Mouse (Mus musculus) embryonic facial prominence, embryonic 13.5 days (tissue): ENCODE results near the gene Gm10762. TPM values are rescaled to one million over a fixed set of nuclear protein-coding genes. Genes with fewer than 3 reads are reported as not detected.
"Not testable (repeated sequence)": the region's sequence is repeated elsewhere in the genome, so short reads cannot be mapped to it uniquely, and the experiment has no call there.

Experiments
- ATAC-seq: fragments of 200-750 bp; cut with Nextera tagmentation; 2 replicates; pipeline ENCODE4 v1.8.0; 2017; ENCODE audit warnings: low read depth; ENCODE audit not compliant: insufficient number of reproducible peaks, insufficient read depth, low FRiP score, low TSS enrichment
- H3K27ac ChIP-seq: fragments of 300-500 bp; sonication (generic); 2 replicates; pipeline ENCODE4 v1.5.1; 2015; ENCODE audit warnings: moderate library complexity, mild to moderate bottlenecking, inconsistent platforms
- H3K27me3 ChIP-seq: fragments of 300-500 bp; sonication (generic); 2 replicates; pipeline ENCODE4 v1.6.1; 2015; ENCODE audit warnings: mild to moderate bottlenecking, inconsistent platforms
- H3K36me3 ChIP-seq: fragments of 300-500 bp; sonication (generic); 2 replicates; pipeline ENCODE4 v1.6.1; 2015; ENCODE audit warnings: mild to moderate bottlenecking, inconsistent platforms
- H3K4me1 ChIP-seq: fragments of 300-500 bp; sonication (generic); 2 replicates; pipeline ENCODE4 v1.6.1; 2015; ENCODE audit warnings: inconsistent platforms
- H3K4me2 ChIP-seq: fragments of 300-500 bp; sonication (generic); 2 replicates; pipeline ENCODE4 v1.6.1; 2015; ENCODE audit warnings: moderate library complexity, mild to moderate bottlenecking, inconsistent platforms
- H3K4me3 ChIP-seq: fragments of 300-500 bp; sonication (generic); 2 replicates; pipeline ENCODE4 v1.5.1; 2015; ENCODE audit warnings: mild to moderate bottlenecking, inconsistent platforms
- H3K9ac ChIP-seq: fragments of 300-500 bp; sonication (generic); 2 replicates; pipeline ENCODE4 v1.6.1; 2015; ENCODE audit warnings: mild to moderate bottlenecking, inconsistent platforms
- H3K9me3 ChIP-seq: fragments of 300-500 bp; sonication (generic); 2 replicates; pipeline ENCODE4 v1.6.1; 2016; ENCODE audit warnings: inconsistent platforms
- WGBS: fragments of 180-500 bp; shearing (Covaris S2); methylation state at CpG from one replicate; pipeline ENCODE4 v1.1.7; 2015; ENCODE audit warnings: mixed read lengths; 5-methylcytosine and 5-hydroxymethylcytosine counted together
- polyA plus RNA-seq: library from polyadenylated mRNA; unstranded; fragments of >200 nt; fragmentation: Nextera tagmentation; extraction: Ambion mirVana; gene quantifications from 2 replicates; pipeline ENCODE4 v1.2.1, GENCODE M21; 2015

Gm10762 gene
- 24.1 TPM in 2 replicates for polyA plus RNA-seq

DNA sequence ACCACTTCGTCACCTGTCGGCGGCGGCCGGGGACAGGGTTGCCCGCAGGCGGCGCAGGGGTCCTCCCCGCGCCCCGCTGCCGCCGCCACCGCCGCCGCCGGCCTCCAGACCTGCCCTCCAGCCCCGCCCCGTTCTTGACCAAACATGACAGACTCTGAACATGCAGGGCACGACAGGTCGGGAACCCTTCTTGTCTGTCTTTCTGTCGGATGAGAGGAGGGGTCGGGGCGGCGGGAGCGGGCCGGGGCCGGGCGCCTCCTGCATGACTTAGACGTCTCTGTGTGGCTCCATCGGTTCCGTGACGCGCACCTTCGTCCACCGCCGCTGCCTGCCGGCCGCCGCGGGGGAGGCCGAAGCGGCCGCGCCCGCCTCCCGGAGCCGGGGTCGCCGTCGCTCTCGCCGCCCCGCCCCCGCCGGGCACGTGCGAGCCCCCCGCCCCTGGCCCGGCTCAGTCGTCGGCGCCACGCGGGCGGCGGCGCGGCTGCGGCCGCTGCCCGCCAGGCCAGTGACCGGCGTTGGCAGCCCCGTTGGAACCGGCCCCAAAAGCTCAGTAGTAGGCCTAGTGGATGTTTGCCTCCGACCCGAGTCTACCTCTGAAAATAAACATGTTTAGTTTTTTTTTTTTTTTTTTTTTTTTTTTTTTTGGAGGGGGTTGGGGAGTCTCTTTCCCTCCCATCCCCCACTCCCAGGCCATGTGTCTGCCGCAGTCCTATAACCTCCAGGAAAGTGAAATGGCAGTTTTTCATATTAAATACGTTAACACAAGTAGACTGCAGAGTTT is at the start of gene Gm10762:
Gene Gm10762 (minus strand): TSS at position 65 of the 781 bp plus-strand sequence.
- H3K4me3 ChIP-seq, result peak within 1 kb of the TSS; percentile 86
- peaks cover 10% of the 10 kb centered on the region for H3K4me1 ChIP-seq
- H3K36me3 ChIP-seq, result no peaks in the 10 kb centered on the region
- H3K4me2 ChIP-seq, result peak within 1 kb of the TSS; percentile 63
- peak within 1 kb of the TSS; percentile 100 for H3K27ac ChIP-seq
- peak; percentile 73 for ATAC-seq
- H3K27me3 ChIP-seq, result no peaks in the 10 kb centered on the region
- WGBS, result under 1% methylated on average over 60 of the region's 80 CpGs
- H3K9ac ChIP-seq, result peak within 1 kb of the TSS; percentile 100
- H3K9me3 ChIP-seq, result no peaks in the 10 kb centered on the region

DNA sequence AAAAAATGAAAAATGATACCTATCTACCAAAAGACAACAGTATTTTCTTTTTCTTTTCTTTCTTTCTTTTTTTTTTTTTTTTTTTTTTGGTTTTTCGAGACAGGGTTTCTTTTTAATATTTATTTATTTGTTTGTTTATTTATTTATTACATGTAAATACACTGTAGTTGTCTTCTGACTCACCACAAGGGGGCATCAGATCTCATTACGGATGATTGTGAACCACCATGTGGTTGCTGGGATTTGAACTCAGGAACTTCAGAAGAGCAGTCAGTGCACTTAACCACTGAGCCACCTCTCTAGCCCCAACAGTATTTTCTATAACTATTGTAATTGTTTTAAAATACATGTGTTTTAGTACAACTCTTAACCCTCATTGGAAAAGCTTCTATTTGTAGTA is 41.3 kb upstream of the Gm10762 start:
- H3K27ac ChIP-seq, H3K9me3 ChIP-seq, H3K4me2 ChIP-seq, H3K4me3 ChIP-seq, H3K36me3 ChIP-seq, H3K4me1 ChIP-seq, H3K9ac ChIP-seq, H3K27me3 ChIP-seq, ATAC-seq: not testable (repeated sequence)
- 80% methylated on average over 2 of the region's 2 CpGs for WGBS

DNA sequence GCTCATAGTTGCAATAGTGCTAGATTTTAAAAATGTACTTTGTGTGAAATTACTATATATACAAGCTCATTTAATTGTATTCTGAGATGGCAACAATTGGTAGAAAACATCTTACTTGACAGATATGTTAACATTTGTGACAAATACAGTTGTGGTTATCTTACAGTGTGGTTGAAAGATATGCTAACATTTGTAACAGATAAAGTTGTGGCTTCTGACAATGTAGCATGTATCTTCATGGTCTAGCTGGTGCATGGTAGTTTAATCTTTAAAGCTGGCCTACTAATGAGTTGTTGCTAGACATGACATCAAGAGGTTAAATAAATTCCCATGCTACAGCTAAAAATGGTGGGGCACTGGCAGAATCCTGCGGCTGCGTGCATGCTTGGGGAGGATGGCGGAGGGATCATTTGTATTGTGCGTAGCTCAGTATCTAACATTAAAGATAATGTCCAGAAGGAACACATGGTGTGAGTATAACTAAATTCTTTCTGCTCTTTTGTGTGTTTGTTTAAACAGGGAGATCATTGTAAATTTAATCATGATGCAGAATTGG is 38.7 kb upstream of the Gm10762 start:
- no peaks in the 10 kb centered on the region for H3K36me3 ChIP-seq
- no peaks in the 10 kb centered on the region for H3K9me3 ChIP-seq
- WGBS, result 58% methylated on average over 4 of the region's 4 CpGs
- no peak overlapping the region for H3K4me2 ChIP-seq
- H3K4me1 ChIP-seq, result no peaks in the 10 kb centered on the region
- H3K9ac ChIP-seq, result no peak overlapping the region
- no peak overlapping the region for H3K4me3 ChIP-seq
- no peaks in the 10 kb centered on the region for H3K27me3 ChIP-seq
- no peak overlapping the region for H3K27ac ChIP-seq
- ATAC-seq, result no peak

- Histone ChIP-seq H3K4me1 (no peaks in the 10 kb centered on the region), H3K27me3 (no peaks in the 10 kb centered on the region), H3K9ac (no peak overlapping the region), H3K9me3 (no peaks in the 10 kb centered on the region), H3K27ac (no peak overlapping the region), H3K4me3 (no peak overlapping the region), H3K4me2 (no peak overlapping the region), H3K36me3 (no peaks in the 10 kb centered on the region)
- ATAC-seq, result no peak
These were observed 37.3 kb upstream of the Gm10762 start for GRCm38 (mm10) chr2:129004872-129005271.

GRCm38 (mm10) chr2:128984746-128985145 is 17.2 kb upstream of the Gm10762 start:
- Histone ChIP-seq H3K4me3 (no peak overlapping the region), H3K27ac (no peak overlapping the region), H3K4me2 (no peak overlapping the region), H3K36me3 (no peaks in the 10 kb centered on the region), H3K4me1 (no peaks in the 10 kb centered on the region), H3K27me3 (no peaks in the 10 kb centered on the region), H3K9ac (no peak overlapping the region), H3K9me3 (no peaks in the 10 kb centered on the region)
- no peak for ATAC-seq
- WGBS, result 85% methylated on average over 3 of the region's 3 CpGs

- Histone ChIP-seq H3K36me3 (no peaks in the 10 kb centered on the region), H3K4me2 (no peak overlapping the region), H3K27ac (no peak overlapping the region), H3K9me3 (no peaks in the 10 kb centered on the region), H3K27me3 (no peaks in the 10 kb centered on the region), H3K4me1 (no peaks in the 10 kb centered on the region), H3K4me3 (no peak overlapping the region), H3K9ac (no peak overlapping the region)
- ATAC-seq, result no peak
- WGBS, result 68% methylated on average over 4 of the region's 4 CpGs
These were observed 8.0 kb upstream of the Gm10762 start for GRCm38 (mm10) chr2:128975572-128975971.

DNA sequence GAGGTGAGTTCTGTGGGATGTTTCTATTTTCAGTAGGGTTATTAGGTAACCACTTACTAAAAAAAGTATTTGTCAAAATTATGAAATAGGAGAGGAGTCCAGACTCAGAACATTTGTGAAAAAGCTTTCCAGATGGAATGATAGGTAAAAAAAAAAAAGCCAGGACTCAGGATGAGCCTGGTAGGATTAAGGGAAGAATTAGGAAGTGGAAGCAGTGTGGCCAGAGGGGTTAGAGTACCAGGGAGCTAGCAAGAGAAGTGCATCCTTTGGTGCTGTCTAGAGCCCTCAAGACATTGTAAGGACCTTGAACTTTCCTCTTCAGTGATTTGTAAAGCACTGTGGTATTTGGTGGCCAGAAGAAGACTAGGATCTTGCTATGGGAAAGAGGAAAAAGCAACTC is 4.8 kb upstream of the Gm10762 start:
- H3K4me1 ChIP-seq, result 0 out of 2 replicates have a peak, but pooled peaks cover 3% of the 10 kb centered on the region
- H3K36me3 ChIP-seq, result no peaks in the 10 kb centered on the region
- no peak overlapping the region for H3K27ac ChIP-seq
- no peaks in the 10 kb centered on the region for H3K9me3 ChIP-seq
- no peak overlapping the region for H3K4me2 ChIP-seq
- H3K4me3 ChIP-seq, result no peak overlapping the region
- no peak for ATAC-seq
- H3K9ac ChIP-seq, result no peak overlapping the region
- H3K27me3 ChIP-seq, result no peaks in the 10 kb centered on the region

GRCm38 (mm10) chr2:128968475-128969083 is 1.1 kb upstream of the Gm10762 start:
- no peak for ATAC-seq
- H3K9me3 ChIP-seq, result no peaks in the 10 kb centered on the region
- H3K4me3 ChIP-seq, result peak overlapping the region; percentile 86
- peak overlapping the region; percentile 63 for H3K4me2 ChIP-seq
- no peaks in the 10 kb centered on the region for H3K27me3 ChIP-seq
- peak overlapping the region; percentile 100; the same call in 1 of the 2 replicates for H3K27ac ChIP-seq
- H3K36me3 ChIP-seq, result no peaks in the 10 kb centered on the region
- H3K9ac ChIP-seq, result peak overlapping the region; percentile 100
- peaks cover 10% of the 10 kb centered on the region for H3K4me1 ChIP-seq

GRCm38 (mm10) chr2:128966641-128967580 is 614 bp downstream of the Gm10762 start, which contains the start of gene Zc3h6:
Gene Zc3h6, plus strand, starts transcription at chr2:128967402.
- Histone ChIP-seq H3K4me1 (peaks cover 10% of the 10 kb centered on the region), H3K27ac (peak within 1 kb of the TSS; percentile 100), H3K4me2 (peak within 1 kb of the TSS; percentile 63), H3K4me3 (peak within 1 kb of the TSS; percentile 86), H3K36me3 (no peaks in the 10 kb centered on the region), H3K9me3 (no peaks in the 10 kb centered on the region), H3K9ac (peak within 1 kb of the TSS; percentile 100), H3K27me3 (no peaks in the 10 kb centered on the region)
- WGBS, result under 1% methylated on average over 65 of the region's 65 CpGs
- ATAC-seq, result peak; percentile 96

- no peaks in the 10 kb centered on the region for H3K9me3 ChIP-seq
- peaks cover 10% of the 10 kb centered on the region for H3K4me1 ChIP-seq
- H3K27ac ChIP-seq, result peak overlapping the region; percentile 100
- 13% methylated on average over 6 of the region's 6 CpGs for WGBS
- H3K27me3 ChIP-seq, result no peaks in the 10 kb centered on the region
- H3K4me3 ChIP-seq, result peak overlapping the region; percentile 86
- H3K36me3 ChIP-seq, result no peaks in the 10 kb centered on the region
- H3K9ac ChIP-seq, result no peak overlapping the region
- ATAC-seq, result no peak
- H3K4me2 ChIP-seq, result peak overlapping the region; percentile 63
These were observed 1.3 kb downstream of the Gm10762 start for GRCm38 (mm10) chr2:128966236-128966635.

- H3K9ac ChIP-seq, result peak overlapping the region; percentile 51; the same call in 1 of the 2 replicates
- H3K9me3 ChIP-seq, result no peaks in the 10 kb centered on the region
These were observed 1.9 kb downstream of the Gm10762 start for GRCm38 (mm10) chr2:128965505-128966105.

More at GRCm38 (mm10) chr2:128965505-128966105, 1.9 kb downstream of the Gm10762 start:
- 38% methylated on average over 5 of the region's 5 CpGs for WGBS
- H3K4me2 ChIP-seq, result peak overlapping the region; percentile 63
- no peaks in the 10 kb centered on the region for H3K36me3 ChIP-seq
- H3K27ac ChIP-seq, result peak overlapping the region; percentile 100
- no peak overlapping the region for H3K4me3 ChIP-seq
- H3K27me3 ChIP-seq, result no peaks in the 10 kb centered on the region
- no peak for ATAC-seq
- H3K4me1 ChIP-seq, result peaks cover 10% of the 10 kb centered on the region
